Mouse (Mus musculus): Measurements from ENCODE around the gene Lsm14b.

DNA sequence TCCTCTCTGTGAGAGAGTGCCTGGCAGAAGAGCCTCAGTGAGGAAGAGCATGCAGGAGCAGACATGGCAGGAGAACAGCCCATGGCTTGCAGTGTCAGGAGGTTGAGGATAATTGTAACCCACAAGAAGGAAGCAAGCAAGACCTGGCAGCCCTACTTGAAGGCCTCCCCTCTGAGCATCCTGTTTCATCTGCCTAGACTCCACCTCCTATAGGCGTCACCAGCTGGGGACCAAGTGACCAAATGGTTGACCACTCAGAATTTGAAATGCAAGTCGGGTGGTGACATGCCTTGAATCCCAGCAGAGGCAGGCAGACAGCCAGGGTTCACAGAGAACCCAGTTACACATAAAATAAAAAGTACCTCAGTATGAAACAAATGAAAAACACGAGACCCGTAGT, 44.2 kb upstream of the Lsm14b start:
- no peak for TF ChIP-seq CTCF (IDR thresholded peaks at IDR 0.05; ENCODE audit: borderline replicate concordance, control insufficient read depth, extremely low read depth, insufficient read depth, low read length, poor library complexity)
- no peak for TF ChIP-seq POLR2A (IDR thresholded peaks at IDR 0.05; ENCODE audit: control insufficient read depth, extremely low read depth, insufficient read depth, low read length, poor library complexity)
